Mouse (Mus musculus): ENCODE measurements around the gene Icmt.

Gene Icmt

GRCm38 (mm10) chr4:152296874-152297861, at the start of gene Icmt:
Gene Icmt (plus strand): TSS chr4:152297227.
- peak; percentile 100 for DNase-seq (ENCODE audit: low spot score in 2 of 2)

- DNase-seq (ENCODE audit: low spot score in 2 of 2), result no peak
Observed at GRCm38 (mm10) chr4:152250615-152251014, 46.4 kb upstream of the Icmt start.

- DNase-seq (ENCODE audit: low spot score in 2 of 2), result no peak
Observed at GRCm38 (mm10) chr4:152253183-152253759, 43.8 kb upstream of the Icmt start.

- peak; percentile 33 to 57 for DNase-seq (ENCODE audit: low spot score in 2 of 2)
Observed at GRCm38 (mm10) chr4:152257070-152257469, 40.0 kb upstream of the Icmt start.

- DNase-seq (ENCODE audit: low spot score in 2 of 2), result no peak
Observed at GRCm38 (mm10) chr4:152260451-152260850, 36.6 kb upstream of the Icmt start.

- DNase-seq (ENCODE audit: low spot score in 2 of 2), result no peak
Observed at GRCm38 (mm10) chr4:152262187-152262586, 34.8 kb upstream of the Icmt start.

GRCm38 (mm10) chr4:152263089-152263488, 33.9 kb upstream of the Icmt start:
- DNase-seq (ENCODE audit: low spot score in 2 of 2), result no peak

GRCm38 (mm10) chr4:152263512-152264176, 33.4 kb upstream of the Icmt start:
- no peak for DNase-seq (ENCODE audit: low spot score in 2 of 2)

GRCm38 (mm10) chr4:152264177-152264530, 32.9 kb upstream of the Icmt start:
- no peak for DNase-seq (ENCODE audit: low spot score in 2 of 2)

- no peak for DNase-seq (ENCODE audit: low spot score in 2 of 2)
Observed at GRCm38 (mm10) chr4:152264867-152265568, 32.0 kb upstream of the Icmt start.

GRCm38 (mm10) chr4:152265791-152266190, 31.2 kb upstream of the Icmt start:
- DNase-seq (ENCODE audit: low spot score in 2 of 2), result no peak

- DNase-seq (ENCODE audit: low spot score in 2 of 2), result no peak
Observed at GRCm38 (mm10) chr4:152266236-152266895, 30.7 kb upstream of the Icmt start.

- no peak for DNase-seq (ENCODE audit: low spot score in 2 of 2)
Observed at GRCm38 (mm10) chr4:152267748-152268369, 29.2 kb upstream of the Icmt start.

- DNase-seq (ENCODE audit: low spot score in 2 of 2), result no peak
Observed at GRCm38 (mm10) chr4:152269967-152270366, 27.1 kb upstream of the Icmt start.

- DNase-seq (ENCODE audit: low spot score in 2 of 2), result no peak
Observed at GRCm38 (mm10) chr4:152270599-152270998, 26.4 kb upstream of the Icmt start.

- no peak for DNase-seq (ENCODE audit: low spot score in 2 of 2)
Observed at GRCm38 (mm10) chr4:152271334-152271733, 25.7 kb upstream of the Icmt start.

GRCm38 (mm10) chr4:152272006-152272405, 25.0 kb upstream of the Icmt start:
- DNase-seq (ENCODE audit: low spot score in 2 of 2), result no peak

- DNase-seq (ENCODE audit: low spot score in 2 of 2), result no peak
Observed at GRCm38 (mm10) chr4:152272449-152273049, 24.5 kb upstream of the Icmt start.

GRCm38 (mm10) chr4:152273191-152273590, 23.8 kb upstream of the Icmt start:
- DNase-seq (ENCODE audit: low spot score in 2 of 2), result no peak

- no peak for DNase-seq (ENCODE audit: low spot score in 2 of 2)
Observed at GRCm38 (mm10) chr4:152273621-152274236, 23.3 kb upstream of the Icmt start, which contains the start of gene Gpr153. Gene Gpr153 (plus strand): TSS chr4:152274232.
